Mouse (Mus musculus): ENCODE data around the gene Sohlh2. TPM values are rescaled to one million over a fixed set of nuclear protein-coding genes. Genes with fewer than 3 reads are reported as not detected.
A peak's percentile ranks its signal among the peaks of the same experiment; 100 is the strongest.
"Not testable (repeated sequence)": the region's sequence is repeated elsewhere in the genome, so short reads cannot be mapped to it uniquely, and the experiment has no call there.

Gene Sohlh2
- total RNA-seq (2021): not detected
- long read RNA-seq, experiment 1: 0 reads
- long read RNA-seq, experiment 2: 0 reads

DNA sequence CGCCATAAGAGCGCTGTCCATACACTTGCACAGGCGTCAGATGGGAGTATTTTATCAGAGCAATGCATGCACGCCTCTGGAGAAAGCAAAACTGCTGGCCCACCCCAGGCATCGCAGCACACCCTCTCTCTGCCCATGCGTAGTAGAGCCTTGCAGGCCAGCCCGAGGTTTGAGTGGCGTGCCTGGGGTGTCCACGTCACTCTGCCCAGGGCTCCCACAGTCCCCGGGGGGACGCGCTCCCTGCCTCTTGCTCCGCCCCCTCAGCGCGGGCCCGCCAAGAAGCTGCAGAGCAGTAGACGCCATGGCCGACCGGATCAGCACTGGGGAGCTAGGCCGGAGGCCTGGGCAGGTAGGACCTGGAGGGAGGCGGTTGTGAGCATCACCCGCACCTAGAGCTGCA, at the start of gene Sohlh2:
Gene Sohlh2 (plus strand): TSS at position 263 of the 400 bp plus-strand sequence.
- no peak for DNase-seq (ENCODE audit: low spot score in 2 of 2)

DNA sequence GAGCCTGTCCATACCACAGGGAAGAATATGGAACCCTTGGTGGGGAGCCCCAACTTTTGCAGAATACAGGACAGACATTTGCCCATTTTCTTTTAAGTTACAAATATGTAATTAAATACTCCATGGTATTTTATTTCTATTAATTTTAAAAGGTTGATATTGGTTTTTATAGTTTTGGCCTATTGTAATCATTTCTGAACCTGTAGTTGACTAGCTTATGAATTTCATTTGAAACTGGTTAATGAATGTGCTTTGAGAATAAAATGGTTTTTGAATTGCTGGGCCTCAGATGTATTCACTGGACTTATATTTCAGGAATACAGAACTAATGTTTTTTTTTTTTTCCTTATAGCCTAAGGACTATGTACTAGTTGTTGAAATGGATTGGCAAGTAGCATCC, 44.8 kb upstream of the Sohlh2 start, which contains the start of gene Ccdc169:
Gene Ccdc169 (plus strand): TSS at position 301 of the 400 bp plus-strand sequence.
- no peak for DNase-seq (ENCODE audit: low spot score in 2 of 2)

DNA sequence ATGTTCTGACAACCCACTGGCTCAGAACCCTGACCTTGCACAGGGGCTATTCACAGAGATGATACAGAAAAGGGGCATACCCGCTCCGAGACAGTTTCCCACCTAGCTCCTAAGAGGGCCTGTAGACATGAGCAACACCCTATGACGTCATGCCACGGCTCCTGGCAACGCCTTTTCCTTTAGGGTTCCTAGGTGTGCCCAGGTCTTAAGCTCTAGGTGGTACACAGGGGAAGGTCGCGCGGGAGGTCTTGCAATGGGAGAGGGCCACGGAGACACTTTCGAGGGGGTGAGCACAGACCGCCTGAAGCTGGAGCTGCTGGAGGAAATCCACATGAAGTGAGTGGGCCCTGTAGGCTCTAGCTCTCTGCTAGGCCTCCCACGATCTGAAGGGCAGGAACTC, 42.0 kb upstream of the Sohlh2 start:
- no peak for DNase-seq (ENCODE audit: low spot score in 2 of 2)

DNA sequence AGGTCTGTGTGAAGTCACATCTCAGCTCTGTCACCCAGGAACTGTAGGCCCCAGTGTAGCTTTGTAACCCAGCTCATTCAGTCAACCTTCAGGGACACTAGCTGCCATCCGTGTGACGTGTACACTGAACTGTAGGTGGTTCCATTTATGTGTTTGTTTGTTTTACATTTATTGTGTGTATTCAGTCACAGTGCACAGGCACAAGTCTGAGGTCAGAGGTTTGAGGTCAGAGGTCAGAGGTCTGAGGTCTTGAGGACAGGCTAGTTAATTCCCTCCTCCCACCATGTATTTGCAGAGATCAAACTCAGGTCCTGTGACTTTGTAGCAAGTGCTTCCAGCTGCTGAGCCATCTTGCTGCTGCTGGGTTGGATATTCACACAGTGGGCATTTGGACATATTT, 40.4 kb upstream of the Sohlh2 start:
- DNase-seq (ENCODE audit: low spot score in 2 of 2): no peak

DNA sequence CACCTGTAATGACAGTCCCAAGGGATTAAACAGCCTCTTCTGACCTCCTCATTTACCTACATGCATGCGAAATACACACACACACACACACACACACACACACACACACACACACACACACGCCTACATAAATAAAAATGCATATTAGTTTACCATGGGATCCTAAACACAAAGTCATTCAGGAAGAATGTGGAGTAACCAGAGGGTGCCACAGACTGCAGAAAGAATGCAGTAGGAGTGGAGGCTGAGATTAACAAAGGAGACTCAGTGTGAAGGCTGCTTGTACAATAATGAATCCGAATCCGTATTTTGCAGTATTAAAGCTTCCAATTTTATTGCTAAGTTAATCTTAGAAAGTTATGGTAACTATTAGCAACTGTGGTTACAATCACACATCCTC, 36.9 kb upstream of the Sohlh2 start:
- DNase-seq (ENCODE audit: low spot score in 2 of 2): no peak

DNA sequence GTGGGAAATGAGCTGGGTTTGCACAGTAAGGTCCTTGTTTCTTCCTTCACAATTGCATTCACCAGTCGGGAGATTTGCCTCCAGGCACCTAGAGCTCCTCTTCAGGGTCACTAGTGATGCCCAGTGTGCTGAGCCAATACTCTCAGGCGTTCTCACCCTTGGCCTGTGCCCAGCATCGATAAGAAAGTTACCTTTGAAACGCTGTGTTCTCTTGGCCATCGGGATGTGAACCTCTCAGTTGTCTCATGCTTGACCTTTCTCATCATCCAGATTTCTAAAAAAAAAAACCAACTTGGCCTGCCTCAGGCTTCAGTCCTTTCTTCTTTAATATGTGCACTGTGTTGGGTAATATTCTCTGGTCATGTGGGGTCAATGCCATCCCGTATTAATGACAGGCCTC, 35.4 kb upstream of the Sohlh2 start:
- DNase-seq (ENCODE audit: low spot score in 2 of 2): no peak

DNA sequence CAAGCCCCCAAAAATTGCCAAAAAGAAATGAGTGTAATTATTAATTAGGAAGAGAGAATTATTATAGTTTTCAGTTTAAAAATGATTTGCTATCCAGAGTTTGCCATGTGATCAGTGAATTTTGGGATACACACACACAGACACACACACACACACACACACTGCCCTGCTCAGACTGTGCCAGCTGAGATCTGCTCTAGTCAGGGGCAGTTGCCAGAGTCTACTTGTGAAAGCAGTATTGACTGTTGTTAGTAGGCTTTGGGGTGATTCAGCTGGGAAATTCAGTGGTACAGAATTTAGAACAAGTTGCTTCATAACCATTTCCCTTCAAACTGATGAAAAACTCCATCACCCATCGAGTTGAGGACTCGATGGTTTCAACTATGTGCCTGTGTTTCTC, 34.7 kb upstream of the Sohlh2 start:
- peak in 1 of 2 experiments; percentile 50 for DNase-seq (ENCODE audit: low spot score in 2 of 2)

DNA sequence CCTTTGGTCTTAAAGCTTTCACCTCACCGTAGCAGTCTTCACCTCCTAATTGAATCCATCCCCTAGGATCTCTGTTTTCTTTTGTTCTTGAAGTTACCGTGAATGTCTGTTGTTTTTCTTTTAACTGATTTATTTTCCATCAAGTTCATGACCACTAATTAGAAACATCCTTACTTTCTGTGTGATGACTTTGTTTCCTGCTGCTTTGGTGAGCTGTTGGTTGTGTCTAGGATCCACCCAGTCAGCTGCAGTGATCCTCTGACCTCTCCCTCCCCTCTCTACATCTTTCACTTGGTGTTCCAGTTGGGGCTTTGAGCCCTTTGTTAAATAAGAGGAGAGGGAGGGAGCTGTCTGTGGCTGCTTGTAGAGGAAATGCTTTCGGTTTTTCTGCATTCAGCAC, 33.7 kb upstream of the Sohlh2 start:
- DNase-seq (ENCODE audit: low spot score in 2 of 2): no peak

DNA sequence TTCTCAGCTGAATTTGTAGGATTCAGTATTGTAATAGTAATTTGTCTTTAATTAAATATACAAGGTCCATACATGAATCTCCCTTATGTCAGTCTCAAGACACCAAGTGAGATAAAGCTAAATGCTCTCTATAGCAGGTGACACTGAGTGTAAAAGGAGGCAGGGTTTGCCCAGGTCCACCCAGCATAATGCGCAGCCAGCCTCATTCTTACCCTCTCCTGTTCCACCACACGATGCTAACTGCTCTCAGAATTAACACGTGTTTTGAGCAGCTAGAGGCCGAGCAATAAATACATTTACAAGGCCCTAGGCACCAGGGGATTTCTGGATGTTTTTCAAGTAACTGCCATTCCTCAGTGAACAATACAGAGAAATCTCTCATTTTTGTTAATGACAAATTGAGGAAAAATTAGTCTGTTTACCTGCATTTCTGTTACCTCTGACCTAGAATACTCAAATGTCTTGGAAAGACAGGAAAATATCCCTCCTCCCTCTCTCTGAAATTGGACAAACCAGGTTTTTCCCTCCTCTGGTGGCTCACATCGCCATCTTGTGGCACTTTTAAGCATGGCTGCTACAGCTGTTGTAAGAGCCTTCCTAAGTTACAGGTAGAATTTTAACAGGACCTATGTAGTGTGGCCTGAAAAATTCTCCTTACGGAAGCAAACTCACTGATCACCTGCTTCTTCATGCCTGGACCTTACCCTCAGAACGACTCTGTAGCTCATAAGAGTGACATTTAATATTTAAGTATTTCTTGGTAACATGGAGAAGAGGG, 30.0 kb upstream of the Sohlh2 start:
- DNase-seq (ENCODE audit: low spot score in 2 of 2): peak; percentile 57 to 68

DNA sequence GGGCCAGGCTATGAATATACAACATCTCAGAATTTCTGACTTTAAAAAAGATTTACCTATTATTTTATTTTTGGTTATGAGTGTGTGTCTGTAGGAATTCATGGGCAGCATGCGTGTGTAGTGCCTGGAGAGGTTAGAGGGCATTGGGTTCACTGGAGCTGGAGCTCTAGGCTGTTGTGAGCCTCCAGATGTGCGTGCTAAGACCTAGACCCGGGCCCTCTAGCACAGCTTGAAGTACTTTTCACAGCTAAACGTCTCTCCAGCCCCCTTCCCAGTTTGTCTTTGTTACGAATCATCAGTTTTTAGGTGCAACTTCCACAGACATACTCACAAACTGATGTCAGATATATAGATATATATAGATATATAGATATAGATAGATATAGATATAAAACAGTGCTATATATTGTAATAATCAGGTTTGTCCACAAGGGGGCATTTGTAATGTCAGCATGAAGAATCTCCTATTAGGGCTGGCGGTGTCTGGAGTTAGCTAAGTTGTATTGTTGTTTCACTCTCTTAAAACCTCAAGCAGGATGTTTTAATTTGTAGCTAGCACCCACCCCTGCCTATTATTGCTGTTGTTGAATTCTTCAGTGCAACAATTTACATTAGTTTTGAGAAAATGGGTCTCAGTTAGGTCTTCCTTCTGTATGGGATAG, 29.0 kb upstream of the Sohlh2 start:
- DNase-seq (ENCODE audit: low spot score in 2 of 2): peak in 1 of 2 experiments; percentile 34

DNA sequence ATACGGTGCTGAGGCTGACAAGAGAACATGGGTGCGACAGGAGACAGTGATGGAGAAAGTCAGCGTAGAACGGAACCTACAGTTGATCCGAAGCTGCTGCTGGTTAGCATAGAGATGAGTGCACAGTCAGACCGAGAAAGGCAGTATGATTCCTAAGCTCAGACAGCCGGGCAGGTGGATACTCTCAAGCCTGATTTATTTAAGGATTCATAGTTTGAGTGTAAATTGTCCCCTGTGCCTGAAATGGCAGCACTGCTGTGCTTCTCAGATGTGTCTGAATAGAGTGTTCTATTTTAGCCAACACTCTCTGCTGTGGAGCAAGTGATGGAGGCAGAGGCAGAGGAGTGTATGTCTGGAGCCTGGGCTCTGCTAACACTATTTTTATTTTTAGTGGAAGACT, 27.7 kb upstream of the Sohlh2 start:
- DNase-seq (ENCODE audit: low spot score in 2 of 2): no peak

DNA sequence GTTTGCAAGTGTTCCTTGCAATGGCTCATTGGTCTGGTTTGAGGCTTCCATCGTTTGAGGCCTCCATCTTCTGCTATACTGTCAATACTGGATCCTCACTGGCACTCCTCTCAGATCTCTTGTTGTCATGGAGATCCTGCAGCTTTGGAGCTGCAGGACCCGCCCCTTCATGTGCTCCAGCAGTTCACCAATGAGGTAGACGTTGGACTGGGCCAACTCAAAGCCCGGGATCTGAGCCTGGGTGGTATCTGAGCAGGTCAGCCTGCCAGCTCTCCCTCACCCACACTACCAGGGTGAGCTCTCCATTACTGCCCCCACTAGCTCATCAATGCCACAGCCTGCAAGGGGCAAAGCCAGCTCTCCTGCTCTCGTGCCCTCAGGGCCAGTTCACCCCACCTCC, 24.4 kb upstream of the Sohlh2 start:
- DNase-seq (ENCODE audit: low spot score in 2 of 2): no peak

DNA sequence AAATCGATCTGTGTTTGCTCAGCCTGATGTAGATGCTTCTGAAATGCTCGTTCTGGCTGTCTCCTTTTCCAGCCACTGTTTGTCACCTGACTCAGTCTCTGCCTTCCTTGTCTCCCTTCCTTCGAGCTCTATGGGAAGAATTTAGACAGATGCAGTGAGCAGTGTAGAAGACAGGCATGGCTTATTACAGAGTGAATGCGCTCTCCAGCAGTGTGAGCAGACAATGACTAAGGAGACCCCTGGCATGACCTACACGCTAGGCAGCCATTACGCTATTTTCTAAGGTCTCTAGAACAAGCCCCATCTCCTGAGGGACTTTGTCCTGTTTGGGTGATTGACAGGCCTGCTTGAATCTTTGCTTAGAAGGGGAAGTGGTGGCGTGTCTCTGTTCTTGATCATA, 20.7 kb upstream of the Sohlh2 start:
- no peak for DNase-seq (ENCODE audit: low spot score in 2 of 2)

DNA sequence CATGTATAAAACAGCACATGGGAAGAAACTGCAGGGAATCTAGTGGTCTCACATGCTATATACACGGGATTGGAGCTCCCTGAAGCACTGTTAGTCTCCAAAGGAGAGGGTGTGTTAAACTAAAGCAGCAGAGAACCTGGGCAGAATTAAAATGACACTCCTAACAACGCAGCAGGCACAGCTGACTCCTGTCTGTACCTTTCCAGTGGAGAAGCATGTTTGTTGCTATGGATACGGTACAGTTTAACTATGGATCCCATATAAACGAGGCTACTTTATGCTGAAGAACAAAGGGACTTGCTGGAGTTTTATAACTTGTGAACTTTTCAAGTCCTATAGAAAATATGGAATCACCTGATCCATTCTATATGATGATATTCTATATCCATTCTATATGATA, 18.3 kb upstream of the Sohlh2 start:
- DNase-seq (ENCODE audit: low spot score in 2 of 2): no peak

DNA sequence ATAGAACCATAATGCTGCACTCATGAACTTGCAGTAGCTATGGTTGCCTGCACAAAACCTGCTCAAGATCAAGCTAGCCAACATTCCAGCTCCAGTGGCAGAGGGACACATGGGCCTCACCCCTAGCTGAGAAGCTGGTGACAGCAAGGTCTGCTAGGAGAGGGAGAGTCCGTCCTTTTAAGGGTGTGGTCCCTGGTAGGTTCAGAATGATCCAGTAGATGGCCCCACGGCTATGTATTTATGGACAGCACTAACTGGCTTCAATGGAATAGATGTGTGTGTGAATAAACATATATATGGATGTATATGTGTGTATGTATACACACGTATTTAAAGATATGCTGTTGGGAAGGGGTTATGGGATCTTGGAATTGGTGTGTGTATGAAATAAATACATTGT, 9.3 kb upstream of the Sohlh2 start:
- DNase-seq (ENCODE audit: low spot score in 2 of 2): no peak

DNA sequence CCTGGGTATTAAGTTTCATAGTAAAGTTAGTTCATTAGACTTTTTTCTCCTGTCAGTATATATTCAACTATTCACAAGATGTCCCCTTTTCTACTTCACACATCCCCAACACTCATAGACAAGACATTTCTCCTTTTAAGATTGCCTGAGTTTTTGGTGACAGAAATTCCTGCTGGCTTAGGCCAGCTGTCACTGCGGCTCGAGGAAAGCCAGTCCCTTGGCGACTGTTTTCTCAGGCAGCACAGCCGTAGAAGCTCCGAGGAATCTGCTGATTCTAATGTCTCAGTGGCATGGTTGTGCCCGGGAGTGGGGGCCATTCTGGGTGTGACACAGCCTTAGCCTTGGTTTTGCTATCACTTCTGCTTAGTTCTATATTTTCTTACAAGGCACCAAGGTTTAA, 4.6 kb upstream of the Sohlh2 start:
- no peak for DNase-seq (ENCODE audit: low spot score in 2 of 2)

DNA sequence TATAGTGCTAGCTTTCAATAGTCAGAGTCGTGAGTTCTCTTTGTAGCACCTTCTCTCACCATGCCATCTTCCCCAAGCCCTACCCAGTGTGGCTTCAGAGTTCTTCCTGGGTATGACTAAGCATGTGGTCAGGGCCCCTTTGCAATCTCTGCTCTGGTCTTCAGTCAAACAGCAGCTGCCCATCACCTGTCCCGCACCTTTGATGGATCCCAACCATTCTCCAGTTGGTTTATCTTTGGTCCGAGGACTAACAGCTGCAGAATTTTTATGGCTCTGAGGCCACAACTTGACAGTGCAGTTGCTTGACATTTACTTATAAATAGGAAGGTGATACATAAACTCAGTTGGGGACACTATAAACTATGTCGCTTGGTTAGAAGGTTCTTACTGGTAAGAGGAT, 9.8 kb downstream of the Sohlh2 start:
- DNase-seq (ENCODE audit: low spot score in 2 of 2): no peak

DNA sequence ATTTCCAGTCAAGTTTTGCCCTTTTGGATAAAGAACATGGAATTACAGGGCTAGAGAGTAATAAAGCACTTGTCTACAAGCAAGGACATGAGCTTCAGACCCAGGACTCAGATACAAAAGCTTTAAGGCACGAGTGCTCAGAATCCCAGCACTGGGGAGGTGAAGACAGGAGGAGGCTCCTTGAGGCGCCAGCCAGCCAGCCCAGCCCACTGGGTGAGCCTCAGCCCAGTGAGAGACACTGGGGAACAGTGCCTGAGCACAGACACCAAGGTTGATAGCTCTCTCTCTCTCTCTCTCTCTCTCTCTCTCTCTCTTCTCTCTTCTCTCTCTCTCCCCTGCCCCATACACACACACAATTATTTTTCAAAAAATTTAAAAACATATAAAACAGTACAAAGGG, 11.5 kb downstream of the Sohlh2 start:
- no peak for DNase-seq (ENCODE audit: low spot score in 2 of 2)

DNA sequence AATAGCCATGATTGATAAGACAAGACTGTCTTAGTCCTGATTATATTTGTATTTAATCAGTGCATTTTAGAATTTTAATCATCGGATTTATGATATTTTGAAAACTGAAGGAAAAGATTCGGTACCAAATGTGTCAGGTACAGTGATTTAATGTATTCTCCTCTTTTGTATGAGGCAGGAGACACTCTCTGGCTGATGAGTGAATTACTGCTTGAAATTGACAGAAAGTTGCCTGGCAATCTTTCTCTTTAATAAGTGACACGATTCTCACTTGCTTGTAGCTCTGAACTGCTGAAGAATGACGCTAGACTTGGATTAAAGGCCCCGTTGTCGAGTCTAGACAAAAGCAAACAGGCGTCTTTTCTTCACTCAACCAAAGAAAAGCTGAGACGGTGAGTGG, 13.0 kb downstream of the Sohlh2 start:
- DNase-seq (ENCODE audit: low spot score in 2 of 2): no peak

DNA sequence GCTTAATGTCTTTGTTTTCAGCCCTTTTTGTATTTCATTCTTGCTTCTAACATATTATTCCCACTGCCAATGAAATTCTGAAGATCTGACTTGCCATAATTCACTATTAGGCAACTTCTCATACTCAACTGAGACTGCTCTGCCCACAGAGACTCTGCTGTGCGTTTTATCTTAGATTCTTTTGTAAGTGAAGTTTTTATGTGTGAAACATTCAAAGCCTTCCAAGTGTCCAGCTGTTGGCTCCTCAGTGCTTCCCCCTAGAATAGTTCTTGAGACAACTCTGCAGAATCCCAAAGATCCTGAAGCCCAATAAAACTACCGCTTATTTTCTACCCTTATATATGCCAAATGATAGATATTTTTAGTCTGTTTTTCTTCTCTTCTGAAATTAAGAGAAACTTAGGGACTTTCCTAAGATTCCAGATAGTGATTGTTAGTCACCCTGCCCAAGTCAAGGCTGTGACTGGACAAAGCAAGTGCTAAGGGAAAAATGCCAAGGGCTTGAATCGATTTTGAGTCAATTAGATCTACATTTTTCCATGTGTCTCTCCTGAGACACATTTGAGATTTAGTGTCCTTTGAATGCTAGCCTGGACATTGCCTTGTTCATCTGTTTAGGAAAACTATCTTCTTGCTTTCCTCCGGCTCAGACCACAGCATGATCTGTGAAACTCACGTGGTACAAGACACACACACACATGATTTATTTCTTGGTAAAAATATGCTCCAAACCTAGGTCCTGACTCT, 13.9 kb downstream of the Sohlh2 start:
- DNase-seq (ENCODE audit: low spot score in 2 of 2): no peak

DNA sequence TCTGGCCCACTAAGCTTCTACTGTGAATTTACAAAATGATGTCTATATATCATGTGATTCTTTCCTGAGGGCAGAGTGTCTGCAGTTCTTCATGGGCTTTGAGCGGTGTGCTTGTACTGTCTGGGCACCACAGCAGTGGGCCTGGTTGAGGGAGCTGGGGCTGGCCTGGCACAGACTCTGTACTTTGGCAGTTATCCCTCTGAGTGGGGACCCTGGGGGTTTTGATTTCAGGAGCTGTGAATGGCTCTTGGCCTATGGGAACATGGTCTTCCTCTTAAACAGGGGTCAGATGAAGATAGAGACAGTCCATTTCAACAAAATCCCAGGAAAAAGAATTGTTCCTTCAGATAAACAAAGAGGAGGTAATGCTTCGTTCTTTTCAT, 14.5 kb downstream of the Sohlh2 start:
- DNase-seq (ENCODE audit: low spot score in 2 of 2): no peak

DNA sequence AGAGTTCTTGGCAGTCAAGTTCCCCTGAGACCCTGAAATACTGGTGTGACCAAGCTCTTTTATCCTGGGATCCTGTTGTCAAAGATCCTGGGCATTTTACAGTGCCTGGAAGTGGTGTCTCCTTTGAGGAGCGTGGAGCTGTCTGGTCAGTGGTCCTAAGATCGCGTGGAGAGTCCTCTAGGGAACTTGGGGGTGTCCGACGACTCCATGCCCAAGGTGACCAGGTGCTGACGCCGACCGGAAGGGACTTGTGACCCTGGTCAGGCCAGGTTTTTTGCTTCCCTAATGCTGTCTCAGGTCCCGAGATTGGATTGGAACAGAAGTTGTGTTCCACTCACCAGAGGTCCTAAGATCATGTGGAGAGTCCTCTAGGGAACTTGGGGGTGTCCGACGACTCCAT, 21.8 kb downstream of the Sohlh2 start:
- not testable (repeated sequence) for DNase-seq (ENCODE audit: low spot score in 2 of 2)
